Mouse (Mus musculus): ENCODE measurements around the gene Oog3. TPM values are rescaled to one million over a fixed set of nuclear protein-coding genes. Genes with fewer than 3 reads are reported as not detected.

The Oog3 gene
- polyA plus RNA-seq (2021; fragmentation: Nextera tagmentation) = not detected in 2 replicates
- long read RNA-seq, experiment 1 = 0 reads
- long read RNA-seq, experiment 2 = 0 reads

DNA sequence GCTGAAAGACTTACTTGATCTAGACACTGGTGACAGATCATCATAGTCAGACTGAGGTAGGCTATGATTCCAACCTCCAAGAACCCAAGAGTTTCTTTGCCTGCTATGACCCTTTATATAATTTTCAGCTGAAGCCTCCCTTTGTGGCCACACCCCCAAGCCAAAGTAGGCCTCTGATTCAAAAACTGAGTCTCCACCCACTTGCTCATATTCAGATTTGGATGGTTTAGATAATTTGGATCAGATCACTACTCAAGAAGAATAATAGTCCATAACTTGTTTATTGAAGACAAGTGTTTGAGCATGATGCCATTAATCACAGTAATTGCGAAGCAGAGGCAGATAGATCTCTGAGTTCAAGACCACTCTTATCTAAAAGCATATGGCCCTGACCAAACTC lies at the start of gene Oog3:
Gene Oog3, minus strand, starts transcription at position 101 of the 400 bp plus-strand sequence.

DNA sequence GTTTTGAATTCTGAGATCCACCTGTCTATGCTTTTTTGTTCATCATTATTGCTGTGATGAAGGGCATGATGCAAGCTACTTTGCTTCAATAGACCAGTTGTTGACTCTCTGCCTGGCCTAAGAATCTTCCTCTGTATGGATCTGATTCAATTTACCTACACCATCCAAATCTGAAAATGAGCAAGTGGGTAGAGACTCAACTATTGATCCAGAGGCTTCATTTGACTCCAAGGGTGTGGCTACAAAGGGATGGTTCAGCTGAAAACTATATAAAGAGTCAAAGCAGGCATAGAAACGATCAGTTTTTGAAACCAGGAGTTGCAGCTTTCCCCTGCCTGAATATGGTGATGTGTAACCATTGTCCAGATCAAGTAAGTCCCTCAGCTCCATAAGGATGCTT lies 28.0 kb upstream of the Oog3 start, which contains the start of gene Oog2:
Gene Oog2, plus strand, starts transcription at position 301 of the 400 bp plus-strand sequence.

Other genes starting within 250 kb of the Oog3 start
- gene Pramef25, start 211.6 kb downstream of the Oog3 start, polyA plus RNA-seq (2021; fragmentation: Nextera tagmentation) = not detected in 2 replicates
- not detected in 2 replicates for gene Gm13101, start 195.7 kb downstream of the Oog3 start, polyA plus RNA-seq (2021; fragmentation: Nextera tagmentation)
- gene Pramef17, start 168.3 kb downstream of the Oog3 start, polyA plus RNA-seq (2021; fragmentation: Nextera tagmentation) = not detected in 2 replicates
- gene Pramel4, start 103.5 kb downstream of the Oog3 start, polyA plus RNA-seq (2021; fragmentation: Nextera tagmentation) = not detected in 2 replicates
- gene Gm13102, start 56.2 kb downstream of the Oog3 start, polyA plus RNA-seq (2021; fragmentation: Nextera tagmentation) = not detected in 2 replicates
- gene Oog2, start 28.1 kb upstream of the Oog3 start, polyA plus RNA-seq (2021; fragmentation: Nextera tagmentation) = not detected in 2 replicates
- gene C87977, start 50.7 kb upstream of the Oog3 start, polyA plus RNA-seq (2021; fragmentation: Nextera tagmentation) = not detected in 2 replicates
- gene Pramel5, start 117.8 kb upstream of the Oog3 start, polyA plus RNA-seq (2021; fragmentation: Nextera tagmentation) = not detected in 2 replicates
- not detected in 2 replicates for gene Gm13128, start 167.6 kb upstream of the Oog3 start, polyA plus RNA-seq (2021; fragmentation: Nextera tagmentation)
- gene Gm13119, start 195.3 kb upstream of the Oog3 start, polyA plus RNA-seq (2021; fragmentation: Nextera tagmentation) = not detected in 2 replicates
- gene Pramef20, start 215.3 kb upstream of the Oog3 start, polyA plus RNA-seq (2021; fragmentation: Nextera tagmentation) = not detected in 2 replicates
- not detected in 2 replicates for gene Pramef12, start 245.8 kb upstream of the Oog3 start, polyA plus RNA-seq (2021; fragmentation: Nextera tagmentation)